In genomic region chr12:29353777-29354496, GRCm38 (mm10) we compare ENCODE assay signal across 9 mouse cellular contexts.
A peak's percentile ranks its signal among the peaks of the same experiment; 100 is the strongest.
DNase-seq lines count a peak whose midpoint lies in the region; ATAC-seq and TF ChIP-seq lines count a peak whose summit lies in the region.
"Had no signal": no experiment of that assay in that cellular context is flagged by ENCODE, and none has a peak within 500 bp of the region (broad histone marks: within the 10 kb centered on the region; RNA-seq: fewer than 3 reads in every experiment).

No protein-coding gene starts in this region.

- no peak overlapping the region for H3K27ac ChIP-seq in cerebellum, adult 2 months (ENCODE audit: insufficient read depth, low read length)
- no peak overlapping the region; the same call in 1 of the 2 replicates for H3K27ac ChIP-seq in forebrain, postnatal 0 days (ENCODE audit: low read depth, low read length)
- H3K27ac ChIP-seq: embryonic facial prominence, embryonic 15.5 days had no signal

- peak; percentile 48 for DNase-seq in cerebellum, postnatal 10 days
- no peak for DNase-seq in cerebellum, adult 2 months
- peak; percentile 47 for DNase-seq in forebrain, postnatal 0 days
- peak; percentile 58 to 65 for DNase-seq in left cerebral cortex, postnatal 10 days (ENCODE audit: extremely low spot score in 1 of 2, low spot score in 2 of 2)
- peak; percentile 52 for DNase-seq in retina, embryonic 14.5 days (ENCODE audit: low spot score)
- no peak for DNase-seq in cerebellum, adult 11 months
- no peak for DNase-seq in adrenal gland, postnatal 14 days
- no peak for DNase-seq in thymus, adult 18-20 months

- H3K9ac ChIP-seq in forebrain, postnatal 0 days = 0 out of 2 replicates have a peak overlapping the region, but pooled peaks have one; percentile 11
- H3K9ac ChIP-seq: embryonic facial prominence, embryonic 15.5 days had no signal

- 51% methylated on average over 10 of the region's 11 CpGs for WGBS in cerebellum, adult 2 months
- 16% methylated on average over 9 of the region's 11 CpGs for WGBS in forebrain, postnatal 0 days

- no peaks in the 10 kb centered on the region for H3K9me3 ChIP-seq in forebrain, postnatal 0 days (ENCODE audit: low read length)
- H3K9me3 ChIP-seq: embryonic facial prominence, embryonic 15.5 days had no signal

- no peak overlapping the region for H3K4me3 ChIP-seq in cerebellum, adult 2 months (replicated peaks; ENCODE audit: insufficient read depth, low read depth, low read length)
- no peak overlapping the region for H3K4me3 ChIP-seq in forebrain, postnatal 0 days (ENCODE audit: low read depth, low read length)
- H3K4me3 ChIP-seq: embryonic facial prominence, embryonic 15.5 days had no signal

- no peak for TF ChIP-seq POLR2A in cerebellum, adult 2 months (IDR thresholded peaks at IDR 0.05; ENCODE audit: borderline replicate concordance, insufficient read depth, low read length)

- H3K36me3 ChIP-seq in forebrain, postnatal 0 days (ENCODE audit: insufficient read depth) = no peaks in the 10 kb centered on the region
- H3K36me3 ChIP-seq: embryonic facial prominence, embryonic 15.5 days had no signal

- H3K4me1 ChIP-seq in cerebellum, adult 2 months (ENCODE audit: control insufficient read depth, insufficient read depth, low read length) = peaks cover 5% of the 10 kb centered on the region; the same call in 1 of the 2 replicates
- peaks cover 12% of the 10 kb centered on the region; the same call in 1 of the 2 replicates for H3K4me1 ChIP-seq in forebrain, postnatal 0 days (ENCODE audit: insufficient read depth)
- H3K4me1 ChIP-seq: embryonic facial prominence, embryonic 15.5 days had no signal

- intact Hi-C loops in left cerebral cortex, postnatal 10 days (cut with DNase I) = no loop called here

- ATAC-seq in forebrain, postnatal 0 days = peak; percentile 72

- H3K27me3 ChIP-seq in cerebellum, adult 2 months (ENCODE audit: control insufficient read depth, insufficient read depth, low read length) = no peaks in the 10 kb centered on the region
- H3K27me3 ChIP-seq in forebrain, postnatal 0 days (ENCODE audit: insufficient read depth, low read length) = no peaks in the 10 kb centered on the region
- H3K27me3 ChIP-seq: embryonic facial prominence, embryonic 15.5 days had no signal

- TF ChIP-seq CTCF in cerebellum, adult 2 months (IDR thresholded peaks at IDR 0.05; ENCODE audit: borderline replicate concordance, insufficient read depth, low read depth, low read length) = no peak
- no peak for TF ChIP-seq CTCF in forebrain, postnatal 0 days (IDR thresholded peaks at IDR 0.05; ENCODE audit: low read depth)

- H3K4me2 ChIP-seq in forebrain, postnatal 0 days (ENCODE audit: low read depth) = no peak overlapping the region
- H3K4me2 ChIP-seq: embryonic facial prominence, embryonic 15.5 days had no signal

Comparison
In these comparisons a context has a peak if more than half of its experiments do, and no peak if none do; other contexts are left out.
1. DNase-seq: peak in cerebellum, postnatal 10 days (2 of 2), forebrain, postnatal 0 days (single experiment), left cerebral cortex, postnatal 10 days (2 of 2) and retina, embryonic 14.5 days (single experiment); none in cerebellum, adult 2 months (0 of 2), cerebellum, adult 11 months (single experiment), adrenal gland, postnatal 14 days (single experiment) and thymus, adult 18-20 months (0 of 2).